Mouse (Mus musculus) heart, embryonic 15.5 days (tissue): ENCODE results near the gene Ltbp2. TPM values are rescaled to one million over a fixed set of nuclear protein-coding genes. Genes with fewer than 3 reads are reported as not detected.

ENCODE experiments used
- ATAC-seq: fragments of 200-750 bp; cut with Nextera tagmentation; replicated peaks from 2 replicates; pipeline ENCODE4 v1.8.0; 2017; ENCODE audit warnings: low read depth, moderate TSS enrichment; ENCODE audit not compliant: insufficient number of reproducible peaks, insufficient read depth, low FRiP score
- H3K27ac ChIP-seq: fragments of 300-500 bp; sonication (generic); 2 replicates; pipeline ENCODE4 v1.5.1; 2015; ENCODE audit warnings: mild to moderate bottlenecking, inconsistent platforms
- H3K27me3 ChIP-seq: fragments of 300-500 bp; sonication (generic); 2 replicates; pipeline ENCODE4 v1.6.1; 2015; ENCODE audit warnings: inconsistent platforms
- H3K36me3 ChIP-seq: fragments of 300-500 bp; sonication (generic); 2 replicates; pipeline ENCODE4 v1.6.1; 2015; ENCODE audit warnings: mild to moderate bottlenecking, inconsistent platforms
- H3K4me1 ChIP-seq: fragments of 300-500 bp; sonication (generic); replicated peaks from 2 replicates; pipeline ENCODE4 v1.6.1; 2015; ENCODE audit warnings: inconsistent platforms
- H3K4me2 ChIP-seq: fragments of 300-500 bp; sonication (generic); 2 replicates; pipeline ENCODE4 v1.6.1; 2015; ENCODE audit warnings: inconsistent platforms, mild to moderate bottlenecking, moderate library complexity
- H3K4me3 ChIP-seq: fragments of 300-500 bp; sonication (generic); 2 replicates; pipeline ENCODE4 v1.5.1; 2015; ENCODE audit warnings: mild to moderate bottlenecking, inconsistent platforms
- H3K9ac ChIP-seq: fragments of 300-500 bp; sonication (generic); 2 replicates; pipeline ENCODE4 v1.6.1; 2015; ENCODE audit warnings: mild to moderate bottlenecking, inconsistent platforms
- H3K9me3 ChIP-seq: fragments of 300-500 bp; sonication (generic); replicated peaks from 2 replicates; pipeline ENCODE4 v1.6.1; 2016; ENCODE audit warnings: inconsistent platforms
- WGBS: fragments of 180-500 bp; shearing (Covaris S2); methylation state at CpG from one replicate; pipeline ENCODE4 v1.1.7; 2015; ENCODE audit warnings: mixed read lengths; 5-methylcytosine and 5-hydroxymethylcytosine counted together
- polyA plus RNA-seq: library from polyadenylated mRNA; unstranded; fragments of >200 nt; fragmentation: Nextera tagmentation; extraction: Ambion mirVana; gene quantifications from 2 replicates; pipeline ENCODE4 v1.2.1, GENCODE M21; 2015

Ltbp2 gene
- polyA plus RNA-seq, 1 experiment from 2014 or later, result 5.3 TPM

- WGBS, result 64% methylated on average over 16 of the region's 16 CpGs
- H3K9me3 ChIP-seq, result no peaks in the 10 kb centered on the region
- H3K4me2 ChIP-seq, result no peak overlapping the region
- no peak overlapping the region for H3K4me3 ChIP-seq
- H3K4me1 ChIP-seq, result no peaks in the 10 kb centered on the region
- peaks cover 22% of the 10 kb centered on the region; the same call in 1 of the 2 replicates for H3K36me3 ChIP-seq
- no peak overlapping the region for H3K27ac ChIP-seq
- ATAC-seq, result no peak
- H3K9ac ChIP-seq, result no peak overlapping the region
- no peaks in the 10 kb centered on the region for H3K27me3 ChIP-seq
Measured at GRCm38 (mm10) chr12:84755008-84755695, 121.2 kb downstream of the Ltbp2 start.

- peaks cover 6% of the 10 kb centered on the region; the same call in 1 of the 2 replicates for H3K36me3 ChIP-seq
- no peak overlapping the region for H3K4me3 ChIP-seq
- no peaks in the 10 kb centered on the region for H3K27me3 ChIP-seq
- H3K4me1 ChIP-seq, result no peaks in the 10 kb centered on the region
- no peak overlapping the region for H3K9ac ChIP-seq
- H3K4me2 ChIP-seq, result no peak overlapping the region
- 47% methylated on average over 14 of the region's 14 CpGs for WGBS
- no peak overlapping the region for H3K27ac ChIP-seq
- no peaks in the 10 kb centered on the region for H3K9me3 ChIP-seq
- ATAC-seq, result no peak
Measured at GRCm38 (mm10) chr12:84752131-84752977, 124.0 kb downstream of the Ltbp2 start.

GRCm38 (mm10) chr12:84750661-84751060 is 125.7 kb downstream of the Ltbp2 start:
- 54% methylated on average over 14 of the region's 14 CpGs for WGBS
- no peaks in the 10 kb centered on the region for H3K4me1 ChIP-seq
- H3K9me3 ChIP-seq, result no peaks in the 10 kb centered on the region
- H3K4me3 ChIP-seq, result no peak overlapping the region
- H3K9ac ChIP-seq, result no peak overlapping the region
- peaks cover 6% of the 10 kb centered on the region; the same call in 1 of the 2 replicates for H3K27me3 ChIP-seq
- no peak overlapping the region for H3K27ac ChIP-seq
- ATAC-seq, result no peak
- 0 out of 2 replicates have a peak, but pooled peaks cover 3% of the 10 kb centered on the region for H3K36me3 ChIP-seq
- H3K4me2 ChIP-seq, result no peak overlapping the region

- no peak overlapping the region for H3K4me3 ChIP-seq
- no peak overlapping the region for H3K9ac ChIP-seq
- H3K4me2 ChIP-seq, result no peak overlapping the region
- ATAC-seq, result no peak
- H3K36me3 ChIP-seq, result no peaks in the 10 kb centered on the region
- 68% methylated on average over 3 of the region's 3 CpGs for WGBS
- peaks cover 6% of the 10 kb centered on the region; the same call in 1 of the 2 replicates for H3K27me3 ChIP-seq
- no peak overlapping the region for H3K27ac ChIP-seq
- no peaks in the 10 kb centered on the region for H3K9me3 ChIP-seq
- H3K4me1 ChIP-seq, result no peaks in the 10 kb centered on the region
Measured at GRCm38 (mm10) chr12:84748134-84748533, 128.2 kb downstream of the Ltbp2 start.

- H3K4me3 ChIP-seq, result no peak overlapping the region
- H3K36me3 ChIP-seq, result no peaks in the 10 kb centered on the region
- ATAC-seq, result no peak
- no peaks in the 10 kb centered on the region for H3K9me3 ChIP-seq
- no peak overlapping the region for H3K4me2 ChIP-seq
- peaks cover 6% of the 10 kb centered on the region; the same call in 1 of the 2 replicates for H3K27me3 ChIP-seq
- no peaks in the 10 kb centered on the region for H3K4me1 ChIP-seq
- WGBS, result 44% methylated on average over 4 of the region's 4 CpGs
- no peak overlapping the region for H3K27ac ChIP-seq
- no peak overlapping the region for H3K9ac ChIP-seq
Measured at GRCm38 (mm10) chr12:84745700-84746099, 130.6 kb downstream of the Ltbp2 start.

- ATAC-seq, result no peak
- Histone ChIP-seq H3K27ac (no peak overlapping the region), H3K4me1 (no peaks in the 10 kb centered on the region), H3K4me2 (no peak overlapping the region), H3K9ac (no peak overlapping the region), H3K36me3 (no peaks in the 10 kb centered on the region), H3K9me3 (no peaks in the 10 kb centered on the region), H3K27me3 (peaks cover 6% of the 10 kb centered on the region; the same call in 1 of the 2 replicates), H3K4me3 (no peak overlapping the region)
- WGBS, result 79% methylated on average over 10 of the region's 10 CpGs
Measured at GRCm38 (mm10) chr12:84743496-84743895, 132.8 kb downstream of the Ltbp2 start.

- no peak overlapping the region for H3K9ac ChIP-seq
- no peaks in the 10 kb centered on the region for H3K27me3 ChIP-seq
- WGBS, result 48% methylated on average over 13 of the region's 13 CpGs
- H3K9me3 ChIP-seq, result no peaks in the 10 kb centered on the region
- no peak for ATAC-seq
- H3K4me1 ChIP-seq, result peaks cover 4% of the 10 kb centered on the region; the same call in 1 of the 2 replicates
- no peaks in the 10 kb centered on the region for H3K36me3 ChIP-seq
- no peak overlapping the region for H3K4me3 ChIP-seq
- no peak overlapping the region for H3K27ac ChIP-seq
- H3K4me2 ChIP-seq, result no peak overlapping the region
Measured at GRCm38 (mm10) chr12:84733366-84733765, 143.0 kb downstream of the Ltbp2 start.

Other genes with a start within 250 kb of the Ltbp2 start
- gene Vrtn, start 235.5 kb downstream of the Ltbp2 start, polyA plus RNA-seq, result 0.33 TPM in 1 of 2 replicates, not detected in the other
- 0.13 TPM in 1 of 2 replicates, not detected in the other for gene Syndig1l, start 177.7 kb downstream of the Ltbp2 start, polyA plus RNA-seq
- gene Npc2, start 103.4 kb downstream of the Ltbp2 start, polyA plus RNA-seq, result 49.8 and 60.4 TPM in 2 replicates
- gene Isca2, start 103.3 kb downstream of the Ltbp2 start, polyA plus RNA-seq, result 135 and 138 TPM in 2 replicates
- gene Fcf1, start 94.4 kb upstream of the Ltbp2 start, polyA plus RNA-seq, result 87.0 and 88.0 TPM in 2 replicates
- gene Arel1, start 94.4 kb upstream of the Ltbp2 start, polyA plus RNA-seq, result 10.4 and 12.7 TPM in 2 replicates
- gene Ylpm1, start 119.8 kb upstream of the Ltbp2 start, polyA plus RNA-seq, result 16.3 and 18.3 TPM in 2 replicates
- gene Prox2, start 234.2 kb upstream of the Ltbp2 start, polyA plus RNA-seq, result 2.5 TPM in 2 replicates
- gene Dlst, start 234.3 kb upstream of the Ltbp2 start, polyA plus RNA-seq, result 199 and 204 TPM in 2 replicates